Mouse (Mus musculus): Measurements from ENCODE around the gene Cfap61.

DNA sequence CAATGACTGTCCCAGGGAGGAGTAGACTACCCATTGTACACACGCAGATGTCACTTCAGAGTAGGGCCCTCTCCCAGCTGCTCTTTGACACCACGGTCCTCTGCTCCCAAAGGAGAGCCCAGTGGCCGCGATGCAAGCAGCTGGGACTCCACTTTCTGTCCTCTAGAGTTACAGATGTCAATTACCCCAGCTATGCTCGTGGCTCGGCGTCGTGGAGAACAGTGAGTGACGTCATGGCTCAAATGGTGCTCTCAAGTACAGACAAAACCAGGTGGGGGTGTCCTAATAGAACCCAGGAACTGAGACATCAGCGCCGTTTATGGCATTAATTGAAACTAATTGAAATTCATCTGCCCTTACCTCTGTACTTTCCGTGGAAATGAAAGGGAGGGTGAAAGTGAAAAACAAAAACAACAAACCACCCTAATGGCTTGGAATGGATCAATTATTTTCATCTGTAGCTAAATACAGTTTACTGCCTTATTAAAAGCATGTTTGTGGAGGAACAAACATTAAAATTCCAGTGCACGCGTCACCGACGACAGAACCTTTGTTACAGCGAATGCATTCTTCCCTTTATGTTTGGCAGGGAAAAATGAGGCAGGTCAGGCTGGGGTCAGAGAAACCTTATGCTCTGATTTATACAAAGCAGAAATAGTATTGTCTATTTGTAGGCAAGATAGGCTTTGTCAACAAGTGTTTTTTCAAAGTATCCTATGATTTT, 182.8 kb downstream of the Cfap61 start:
- TF ChIP-seq CTCF (IDR thresholded peaks at IDR 0.05; ENCODE audit: borderline replicate concordance, insufficient read depth, low read length): no peak
- no peak for TF ChIP-seq POLR2A (IDR thresholded peaks at IDR 0.05; ENCODE audit: low read depth, low read length)

All from embryonic fibroblast, embryonic 13.5 days (primary cell).